Comparison of ENCODE assay signal across 18 mouse cellular contexts in the genomic region with DNA sequence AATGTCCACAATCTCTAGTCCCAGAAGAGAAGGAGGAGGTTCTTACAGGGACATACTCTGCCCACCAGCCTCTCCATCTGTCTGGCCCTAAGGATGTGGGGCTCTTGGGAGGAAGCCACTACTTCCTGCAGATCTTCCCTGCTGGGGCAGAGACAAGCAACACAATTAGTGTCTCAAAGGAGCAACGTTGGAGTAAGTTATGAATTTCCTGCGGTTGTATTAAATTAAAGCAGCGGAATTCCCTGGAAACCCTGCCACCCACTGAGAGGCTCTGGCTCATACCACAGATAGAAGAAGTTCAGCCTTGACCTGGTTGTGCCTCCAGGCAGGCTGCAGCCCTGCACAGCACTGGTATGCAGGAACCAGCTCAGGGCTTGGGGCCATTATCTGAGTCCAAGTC. TPM values are rescaled to one million over a fixed set of nuclear protein-coding genes. Genes with fewer than 3 reads are reported as not detected.
DNase-seq lines count a peak whose midpoint lies in the region; ATAC-seq lines count a peak whose summit lies in the region.
"Had no signal": no experiment of that assay in that cellular context is flagged by ENCODE, and none has a peak within 500 bp of the region (broad histone marks: within the 10 kb centered on the region; RNA-seq: fewer than 3 reads in every experiment).

No protein-coding gene starts in this region.

- H3K27me3 ChIP-seq in lung, embryonic 15.5 days: no peaks in the 10 kb centered on the region
- H3K27me3 ChIP-seq: embryonic facial prominence, embryonic 13.5 days; hindbrain, embryonic 15.5 days had no signal

- 49% methylated on average over 3 of the region's 3 CpGs for WGBS in lung, embryonic 15.5 days

- peaks cover 25% of the 10 kb centered on the region for H3K4me1 ChIP-seq in lung, embryonic 15.5 days

- peak; percentile 31; the same call in 1 of the 2 replicates for ATAC-seq in lung, embryonic 15.5 days (ENCODE audit: borderline replicate concordance, extremely low read depth, low FRiP score, low TSS enrichment)
- ATAC-seq in common myeloid progenitor, adult 5-6 weeks (replicated peaks; ENCODE audit: low read depth, poor library complexity, severe bottlenecking): peak; percentile 84
- ATAC-seq: midbrain, embryonic 16.5 days had no signal

- H3K4me3 ChIP-seq in lung, embryonic 15.5 days: no peak overlapping the region
- H3K4me3 ChIP-seq: embryonic facial prominence, embryonic 13.5 days; hindbrain, embryonic 15.5 days had no signal

- no peak overlapping the region for H3K9ac ChIP-seq in lung, embryonic 15.5 days
- H3K9ac ChIP-seq: embryonic facial prominence, embryonic 13.5 days; hindbrain, embryonic 15.5 days had no signal

- peak; percentile 5 for DNase-seq in kidney, adult 9 months
- no peak for DNase-seq in kidney, adult 11 months
- no peak for DNase-seq in lung, postnatal 14 days
- peak; percentile 61 for DNase-seq in Muller cell, postnatal 12 days (ENCODE audit: inconsistent ontology term)
- no peak for DNase-seq in thymus, postnatal 10 days (ENCODE audit: low spot score in 2 of 2)
- no peak for DNase-seq in c-Kit-positive CD71-positive TER-119-positive erythroid progenitor cells, embryonic 14.5 days (ENCODE audit: low spot score)
- DNase-seq: cerebellum, adult 11 months; gastrocnemius, postnatal 25 days; heart, postnatal 10 days; left cerebral cortex, postnatal 4 days; lung, adult 2 months; right cerebral cortex, postnatal 25 days; thymus, postnatal 4 days had no signal

- H3K9me3 ChIP-seq in lung, embryonic 15.5 days: no peaks in the 10 kb centered on the region
- H3K9me3 ChIP-seq: embryonic facial prominence, embryonic 13.5 days; hindbrain, embryonic 15.5 days had no signal

- peak overlapping the region; percentile 38; the same call in 1 of the 2 replicates for H3K27ac ChIP-seq in lung, embryonic 15.5 days
- H3K27ac ChIP-seq: embryonic facial prominence, embryonic 13.5 days; hindbrain, embryonic 15.5 days had no signal

- H3K4me2 ChIP-seq in lung, embryonic 15.5 days: no peak overlapping the region
- H3K4me2 ChIP-seq: embryonic facial prominence, embryonic 13.5 days; hindbrain, embryonic 15.5 days had no signal

- H3K36me3 ChIP-seq in lung, embryonic 15.5 days: no peaks in the 10 kb centered on the region
- H3K36me3 ChIP-seq: embryonic facial prominence, embryonic 13.5 days; hindbrain, embryonic 15.5 days had no signal

RNA-seq across cellular contexts. Expression of gene Iqsec1, which starts 47.2 kb away (rescaled TPM):
- polyA plus RNA-seq in lung, embryonic 15.5 days (2015; fragmentation: Nextera tagmentation; extraction: Ambion mirVana): 11.3 and 12.3 TPM in 2 replicates
- 4.0 and 13.9 TPM in 2 replicates for total RNA-seq in common myeloid progenitor, adult 5-6 weeks (2017)

Comparison
In these comparisons a context has a peak if more than half of its experiments do, and no peak if none do; other contexts are left out.
1. DNase-seq: peak in kidney, adult 9 months (single experiment) and Muller cell, postnatal 12 days (single experiment); none in kidney, adult 11 months (single experiment), lung, postnatal 14 days (single experiment), thymus, postnatal 10 days (0 of 2) and c-Kit-positive CD71-positive TER-119-positive erythroid progenitor cells, embryonic 14.5 days (single experiment).